Comparison of ENCODE assay signal across 16 mouse cellular contexts in the genomic region with DNA sequence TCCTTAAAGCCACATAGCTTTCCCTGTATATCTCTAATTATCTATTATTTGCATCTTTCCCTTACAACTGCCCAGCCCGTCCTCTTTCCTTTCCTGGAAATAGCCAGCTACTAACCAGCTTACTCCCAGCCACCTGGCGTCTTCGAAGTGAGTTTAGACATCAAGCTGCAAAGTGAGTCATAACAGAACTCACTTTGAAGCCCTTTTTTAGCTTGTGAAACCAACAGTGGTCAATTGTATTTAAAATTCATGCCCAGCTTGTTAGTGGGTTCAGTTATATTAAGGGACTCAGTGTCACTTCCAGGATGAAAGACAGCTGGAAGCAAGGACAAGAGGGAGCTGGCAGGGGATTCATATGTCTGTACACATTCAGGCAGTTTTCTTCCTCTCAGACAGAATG. TPM values are rescaled to one million over a fixed set of nuclear protein-coding genes. Genes with fewer than 3 reads are reported as not detected.
DNase-seq lines count a peak whose midpoint lies in the region; ATAC-seq and TF ChIP-seq lines count a peak whose summit lies in the region.
"Had no signal": no experiment of that assay in that cellular context is flagged by ENCODE, and none has a peak within 500 bp of the region (broad histone marks: within the 10 kb centered on the region; RNA-seq: fewer than 3 reads in every experiment).

No protein-coding gene starts in this region.

- peaks cover 19% of the 10 kb centered on the region for H3K79me2 ChIP-seq in MEL (ENCODE audit: control insufficient read depth, insufficient read depth, low read length, poor library complexity)

- TF ChIP-seq CTCF in MEL (IDR thresholded peaks at IDR 0.05 in 2 of 3, conservative IDR thresholded peaks at IDR 0.05 in 1 of 3; ENCODE audit: control insufficient read depth in 1 of 3, insufficient read depth in 1 of 3, low read depth in 2 of 3, low read length in 3 of 3, poor library complexity in 1 of 3, severe bottlenecking in 1 of 3), result no peak

- no peak overlapping the region for H3K9ac ChIP-seq in MEL (ENCODE audit: control insufficient read depth, low read depth, low read length, poor library complexity, severe bottlenecking)
- H3K9ac ChIP-seq in liver, embryonic 15.5 days, result peak overlapping the region; percentile 14

- no peak overlapping the region for H3K4me3 ChIP-seq in MEL (ENCODE audit: control insufficient read depth in 1 of 2, insufficient read depth in 1 of 2, low read depth in 2 of 2, low read length in 2 of 2)
- H3K4me3 ChIP-seq in liver, embryonic 15.5 days (replicated peaks), result no peak overlapping the region
- H3K4me3 ChIP-seq: forebrain, embryonic 10.5 days; midbrain, embryonic 10.5 days had no signal

- H3K27me3 ChIP-seq in MEL (ENCODE audit: control insufficient read depth in 1 of 2, insufficient read depth in 2 of 2, low read length in 2 of 2), result no peaks in the 10 kb centered on the region
- H3K27me3 ChIP-seq in liver, embryonic 15.5 days, result no peaks in the 10 kb centered on the region

- peak overlapping the region; percentile 61; the same call in 1 of the 2 replicates for H3K4me2 ChIP-seq in liver, embryonic 15.5 days

- H3K36me3 ChIP-seq in MEL (ENCODE audit: control insufficient read depth in 1 of 2, insufficient read depth in 2 of 2, low read length in 2 of 2), result peaks cover 0 to 82% of the 10 kb centered on the region in 2 experiments; a peak in 2 of 4 replicates
- peaks cover 6% of the 10 kb centered on the region; the same call in 1 of the 2 replicates for H3K36me3 ChIP-seq in liver, embryonic 15.5 days (replicated peaks)
- H3K36me3 ChIP-seq: forebrain, embryonic 10.5 days; midbrain, embryonic 10.5 days had no signal

- TF ChIP-seq RAD21 in MEL (IDR thresholded peaks at IDR 0.05; ENCODE audit: low read depth, low read length), result no peak

- TF ChIP-seq POLR2A in MEL (IDR thresholded peaks at IDR 0.05; ENCODE audit: control insufficient read depth in 1 of 2, insufficient read depth in 1 of 2, low read depth in 1 of 2, low read length in 2 of 2, poor library complexity in 1 of 2), result no peak

- intact Hi-C loops in left cerebral cortex, postnatal 25 days (cut with DNase I), result loop anchor here (5.0 kb wide), 1 partner anchor 33 kb away; a partner anchor contains a TSS

- H3K9me3 ChIP-seq in MEL (replicated peaks; ENCODE audit: insufficient read depth, low read length), result no peaks in the 10 kb centered on the region
- H3K9me3 ChIP-seq in liver, embryonic 15.5 days (replicated peaks), result no peaks in the 10 kb centered on the region
- H3K9me3 ChIP-seq: forebrain, embryonic 10.5 days; midbrain, embryonic 10.5 days had no signal

- TF ChIP-seq EP300 in MEL (IDR thresholded peaks at IDR 0.05; ENCODE audit: low read depth in 1 of 2, low read length in 2 of 2), result no peak

- DNase-seq in left cerebral cortex, postnatal 25 days (ENCODE audit: low spot score in 2 of 2), result peak; percentile 18 to 67
- DNase-seq in left cerebral cortex, adult 8-10 months (ENCODE audit: low spot score in 2 of 2), result no peak
- peak; percentile 61 for DNase-seq in 3T3-L1 (ENCODE audit: low read depth, low spot score)
- peak; percentile 20 for DNase-seq in MEL (ENCODE audit: low read depth, low spot score)
- no peak for DNase-seq in T-cell, adult 2 months (ENCODE audit: low spot score)
- DNase-seq in adrenal gland, adult (ENCODE audit: inconsistent age in 2 of 2, low spot score in 1 of 2), result no peak
- DNase-seq: adrenal gland, postnatal 14 days; cerebellum, postnatal 25 days; heart, postnatal 10 days; lung, adult 18-20 months; right cerebral cortex, postnatal 14 days; thymus, postnatal 36 days had no signal

- peaks cover 49 to 50% of the 10 kb centered on the region in 2 experiments for H3K4me1 ChIP-seq in MEL (ENCODE audit: control insufficient read depth in 1 of 2, insufficient read depth in 2 of 2, low read length in 2 of 2)
- H3K4me1 ChIP-seq in liver, embryonic 15.5 days (replicated peaks), result peaks cover 91% of the 10 kb centered on the region
- H3K4me1 ChIP-seq: forebrain, embryonic 10.5 days; midbrain, embryonic 10.5 days had no signal

- WGBS in liver, embryonic 15.5 days (ENCODE audit: insufficient replicate concordance), result 30% methylated on average over 3 of the region's 3 CpGs

- peak overlapping the region; percentile 17 for H3K27ac ChIP-seq in MEL (ENCODE audit: control insufficient read depth, low read depth, low read length)
- H3K27ac ChIP-seq in liver, embryonic 15.5 days (replicated peaks), result peak overlapping the region; percentile 91
- H3K27ac ChIP-seq: forebrain, embryonic 10.5 days; hindbrain, postnatal 0 days; midbrain, embryonic 10.5 days had no signal

- no peak for ATAC-seq in liver, embryonic 15.5 days (ENCODE audit: insufficient read depth)
- ATAC-seq: hindbrain, postnatal 0 days had no signal

TF ChIP-seq in MEL, 35 proteins besides CTCF, POLR2A, EP300 and RAD21:
- TF ChIP-seq MXI1 (IDR thresholded peaks at IDR 0.05; ENCODE audit: low read depth, low read length), result no peak
- no peak for TF ChIP-seq ZNF384 (IDR thresholded peaks at IDR 0.05; ENCODE audit: low read depth, low read length)
- no peak for TF ChIP-seq MEF2A (IDR thresholded peaks at IDR 0.05; ENCODE audit: extremely low read depth, insufficient replicate concordance, low read depth, low read length, poor library complexity, severe bottlenecking)
- TF ChIP-seq SMC3 (IDR thresholded peaks at IDR 0.05; ENCODE audit: low read depth, low read length), result no peak

RNA-seq across cellular contexts. Expression of a gene that starts 33.5 kb away (rescaled TPM):
- 10 to 100 TPM; 54.1 to 55.9 TPM for total RNA-seq in left cerebral cortex, postnatal 25 days (2021)
- total RNA-seq in left cerebral cortex, adult 8-10 months (2022), result 10 to 100 TPM; 41.9 to 54.0 (median 49.3) TPM
- total RNA-seq in MEL (2012; rRNA removed), result 25.0 and 27.7 TPM in 2 replicates
- 10 to 100 TPM; 52.5 to 77.1 TPM for polyA plus RNA-seq in MEL (2012; ENCODE audit: insufficient read depth in 1 of 2, insufficient read length in 2 of 2, low read depth in 1 of 2, low replicate concordance in 2 of 2, missing spikeins in 1 of 2)
- 34.0 and 34.2 TPM in 2 replicates for polyA plus RNA-seq in liver, embryonic 15.5 days (2015; fragmentation: Nextera tagmentation; extraction: Ambion mirVana)

Comparison
In these comparisons a context has a peak if more than half of its experiments do, and no peak if none do; other contexts are left out.
1. DNase-seq: peak in left cerebral cortex, postnatal 25 days (2 of 2), 3T3-L1 (single experiment) and MEL (single experiment); none in left cerebral cortex, adult 8-10 months (0 of 2), T-cell, adult 2 months (single experiment) and adrenal gland, adult (0 of 2).